Mouse (Mus musculus) heart, postnatal 0 days (tissue): ENCODE data around the gene Tstd2.

Experiments
- CTCF ChIP-seq: IDR thresholded peaks from 2 replicates; pipeline ENCODE4 v1.5.1; 2016; ENCODE audit warnings: antibody characterized with exemption, control low read depth, low read depth
- EP300 ChIP-seq: IDR thresholded peaks from 2 replicates; pipeline ENCODE4 v1.6.1; 2016; ENCODE audit warnings: antibody characterized with exemption, low read depth

- TF ChIP-seq CTCF (peak; percentile 57), EP300 (no peak)
These were observed 8.3 kb downstream of the Tstd2 start for GRCm38 (mm10) chr4:46130221-46130620.
